Mouse (Mus musculus) liver, adult 2 months (tissue): Measurements from ENCODE around the gene Dcun1d4.

Experiments
- CTCF ChIP-seq: fragments of 200-500 bp; IDR thresholded peaks from 2 replicates; pipeline ENCODE4 v1.5.1; 2011; ENCODE audit warnings: low read depth, low read length, control low read depth
- POLR2A ChIP-seq: fragments of 200-500 bp; IDR thresholded peaks from 2 replicates; pipeline ENCODE4 v1.6.1; 2011; ENCODE audit warnings: low read length, control low read depth; ENCODE audit not compliant: insufficient read depth; ENCODE audit errors: extremely low read depth

- no peak for TF ChIP-seq CTCF
- no peak for TF ChIP-seq POLR2A
Observed at GRCm38 (mm10) chr5:73514202-73514601, 33.4 kb downstream of the Dcun1d4 start.
